Mouse (Mus musculus): Measurements from ENCODE around the gene Clic5.

GRCm38 (mm10) chr17:44181346-44181745, 7.0 kb upstream of the Clic5 start:
- TF ChIP-seq GATA1 (IDR thresholded peaks at IDR 0.05; ENCODE audit: low read length) (no peak), TAL1 (IDR thresholded peaks at IDR 0.05; ENCODE audit: low read length) (no peak)

Measured in erythroblast, embryonic 14.5 days (primary cell).